Mouse (Mus musculus) adrenal gland, postnatal 36 days (tissue): ENCODE results near the gene Cbx1. TPM values are rescaled to one million over a fixed set of nuclear protein-coding genes. Genes with fewer than 3 reads are reported as not detected.

Experiments
- DNase-seq, 2 experiments: peaks; one replicate each; pipeline ENCODE4 v3.0.0; 2021; ENCODE audit warnings: mixed read lengths in 1 of 2
- total RNA-seq, 2 experiments: library from RNA; stranded (reverse); gene quantifications; 2 replicates each; pipeline ENCODE4 v1.2.3; 2021

Gene Cbx1
- total RNA-seq, 2 experiments from 2014 or later = 77.2 to 78.2 TPM

GRCm38 (mm10) chr11:96816494-96816893 lies 27.6 kb downstream of the Cbx1 start:
- no peak for DNase-seq

- DNase-seq = no peak
These were observed 28.1 kb downstream of the Cbx1 start for GRCm38 (mm10) chr11:96816979-96817378.

GRCm38 (mm10) chr11:96818128-96818710 lies 29.3 kb downstream of the Cbx1 start:
- DNase-seq = no peak

- DNase-seq = no peak
These were observed 33.0 kb downstream of the Cbx1 start for GRCm38 (mm10) chr11:96821956-96822355.

- peak; percentile 70 to 78 for DNase-seq
These were observed 33.9 kb downstream of the Cbx1 start for GRCm38 (mm10) chr11:96822675-96823470.

GRCm38 (mm10) chr11:96823471-96823837 lies 34.5 kb downstream of the Cbx1 start:
- DNase-seq = no peak

GRCm38 (mm10) chr11:96823880-96824782 lies 35.2 kb downstream of the Cbx1 start:
- DNase-seq = peak; percentile 95

- peak; percentile 86 to 90 for DNase-seq
These were observed 36.0 kb downstream of the Cbx1 start for GRCm38 (mm10) chr11:96824783-96825495.

- DNase-seq = peak in 1 of 2 experiments; percentile 55
These were observed 37.6 kb downstream of the Cbx1 start for GRCm38 (mm10) chr11:96826481-96826880.

GRCm38 (mm10) chr11:96827062-96827581 lies 38.2 kb downstream of the Cbx1 start:
- DNase-seq = no peak

GRCm38 (mm10) chr11:96827917-96828316 lies 39.0 kb downstream of the Cbx1 start:
- DNase-seq = no peak

- DNase-seq = no peak
These were observed 40.0 kb downstream of the Cbx1 start for GRCm38 (mm10) chr11:96828881-96829280.

GRCm38 (mm10) chr11:96829403-96829812 lies 40.5 kb downstream of the Cbx1 start:
- DNase-seq = peak; percentile 96

- DNase-seq = peak; percentile 98 to 99
These were observed 41.0 kb downstream of the Cbx1 start, which contains the start of gene Nfe2l1 for GRCm38 (mm10) chr11:96829813-96830538. Nfe2l1 (minus strand) TSS chr11:96829968.

GRCm38 (mm10) chr11:96830539-96831216 lies 41.8 kb downstream of the Cbx1 start:
- no peak for DNase-seq

- no peak for DNase-seq
These were observed 42.6 kb downstream of the Cbx1 start for GRCm38 (mm10) chr11:96831516-96831915.

- no peak for DNase-seq
These were observed 43.6 kb downstream of the Cbx1 start for GRCm38 (mm10) chr11:96832541-96832940.

- no peak for DNase-seq
These were observed 44.0 kb downstream of the Cbx1 start for GRCm38 (mm10) chr11:96832973-96833372.

GRCm38 (mm10) chr11:96834127-96834526 lies 45.2 kb downstream of the Cbx1 start:
- no peak for DNase-seq

GRCm38 (mm10) chr11:96837298-96837697 lies 48.4 kb downstream of the Cbx1 start:
- peak; percentile 62 to 63 for DNase-seq
